Mouse (Mus musculus) thymus, adult 2 months (tissue): ENCODE results near the gene Sidt2.

ENCODE experiments used
- CTCF ChIP-seq: fragments of 200-500 bp; IDR thresholded peaks from 2 replicates; pipeline ENCODE4 v1.5.1; 2012; ENCODE audit warnings: mild to moderate bottlenecking, control low read depth, low read length, moderate library complexity, borderline replicate concordance; ENCODE audit not compliant: control insufficient read depth, poor library complexity, insufficient read depth; ENCODE audit errors: extremely low read depth
- POLR2A ChIP-seq: fragments of 200-500 bp; IDR thresholded peaks from 2 replicates; pipeline ENCODE4 v1.6.1; 2012; ENCODE audit warnings: mild to moderate bottlenecking, low read length, control low read depth, moderate library complexity; ENCODE audit not compliant: control insufficient read depth, poor library complexity, insufficient read depth; ENCODE audit errors: extremely low read depth

GRCm38 (mm10) chr9:45984409-45985228 lies 29.6 kb upstream of the Sidt2 start:
- 0 out of 2 replicates have a peak, but pooled peaks have one; percentile 24 for TF ChIP-seq CTCF
- TF ChIP-seq POLR2A: no peak; the same call in 1 of the 2 replicates
